Mouse (Mus musculus): ENCODE measurements around the gene Trib2.

Gene Trib2

DNA sequence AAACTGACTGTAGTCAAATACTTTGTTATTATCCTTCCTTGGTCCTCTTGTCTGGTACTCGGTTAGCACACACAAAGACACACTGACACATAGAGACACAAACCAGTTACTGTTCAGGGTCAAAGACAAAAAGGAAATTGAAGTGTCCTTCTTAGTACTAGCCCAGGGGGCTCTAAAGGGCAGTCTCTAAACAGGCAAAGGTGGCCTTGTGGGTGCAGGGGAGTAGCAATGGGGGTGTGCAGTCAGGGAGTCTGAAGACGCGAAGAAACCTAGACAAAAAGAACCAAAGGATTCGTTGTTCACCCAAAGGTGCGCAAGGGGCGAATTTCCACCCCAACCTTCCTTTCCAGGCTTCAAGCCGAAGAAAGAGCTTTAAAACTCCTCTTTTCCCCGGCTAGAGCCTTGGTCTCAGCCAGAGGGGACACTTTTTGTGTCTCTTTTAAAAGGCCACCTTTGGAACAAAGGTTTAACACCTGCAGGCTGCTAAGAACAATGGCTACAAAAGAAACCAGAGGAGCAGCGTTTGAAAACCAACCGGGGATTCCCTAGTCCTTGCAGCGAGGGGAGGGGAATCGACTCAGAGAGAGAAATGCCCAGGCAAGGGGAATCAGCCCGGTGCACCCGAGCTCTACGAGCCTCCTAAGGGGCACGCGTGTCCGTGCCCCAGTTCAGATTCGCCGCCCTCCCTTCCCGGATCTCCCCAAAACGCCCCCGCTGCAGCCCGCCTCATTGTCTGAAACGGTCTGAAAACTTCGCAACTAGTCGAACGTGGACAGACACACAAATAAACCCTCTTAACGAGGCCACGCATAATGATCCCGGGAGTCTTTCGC is 2.3 kb downstream of the Trib2 start:
- DNase-seq (ENCODE audit: low spot score): no peak

DNA sequence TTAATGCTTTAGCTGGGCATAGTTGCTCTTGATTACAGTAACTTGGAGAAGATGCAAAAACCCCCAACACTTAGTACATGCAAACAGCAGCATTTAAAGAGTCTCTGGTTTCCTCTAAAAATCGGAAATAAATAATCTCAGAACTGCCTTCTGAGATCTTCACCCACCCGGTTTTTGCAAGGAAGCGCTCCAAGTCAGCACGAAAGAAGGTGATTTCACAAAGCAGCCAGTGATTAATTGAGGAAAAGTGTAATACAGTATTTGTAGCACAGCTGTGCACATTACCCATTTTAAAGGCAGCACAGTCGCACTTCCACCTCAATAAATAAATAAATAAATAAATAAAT is 2.9 kb downstream of the Trib2 start:
- no peak for DNase-seq (ENCODE audit: low spot score)

DNA sequence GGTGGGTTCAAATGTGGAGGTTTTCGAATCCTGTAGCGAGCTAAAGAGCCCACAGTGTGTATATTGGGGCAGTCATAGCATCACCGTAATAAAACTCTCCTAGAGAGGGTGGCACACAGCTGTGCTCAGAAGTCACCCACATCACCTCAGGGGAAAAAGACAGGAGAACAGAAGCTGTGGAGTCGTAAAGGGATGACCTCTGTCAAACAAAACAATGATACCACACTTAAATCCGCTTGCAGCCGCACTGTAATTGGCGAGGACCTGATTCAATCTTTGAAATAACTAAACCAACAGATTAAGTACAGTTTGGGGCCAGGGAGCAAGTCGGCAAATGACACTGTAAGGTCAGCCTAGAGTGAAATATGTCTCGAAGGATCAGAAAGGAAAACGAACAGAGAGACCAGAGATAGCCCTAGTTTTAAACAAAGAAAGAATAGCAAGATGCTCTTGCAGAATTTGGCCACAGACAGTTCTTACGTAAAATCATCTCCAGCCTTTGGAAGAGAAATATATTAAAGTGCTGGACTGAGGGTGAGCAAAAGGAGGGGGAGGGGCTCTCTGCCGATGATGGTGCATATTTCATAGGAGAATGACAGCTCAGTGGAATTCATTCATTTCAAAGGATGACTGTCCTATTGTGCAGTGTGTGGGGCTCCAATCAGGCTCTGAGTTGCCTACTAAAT is 3.4 kb downstream of the Trib2 start:
- DNase-seq (ENCODE audit: low spot score): peak; percentile 48

DNA sequence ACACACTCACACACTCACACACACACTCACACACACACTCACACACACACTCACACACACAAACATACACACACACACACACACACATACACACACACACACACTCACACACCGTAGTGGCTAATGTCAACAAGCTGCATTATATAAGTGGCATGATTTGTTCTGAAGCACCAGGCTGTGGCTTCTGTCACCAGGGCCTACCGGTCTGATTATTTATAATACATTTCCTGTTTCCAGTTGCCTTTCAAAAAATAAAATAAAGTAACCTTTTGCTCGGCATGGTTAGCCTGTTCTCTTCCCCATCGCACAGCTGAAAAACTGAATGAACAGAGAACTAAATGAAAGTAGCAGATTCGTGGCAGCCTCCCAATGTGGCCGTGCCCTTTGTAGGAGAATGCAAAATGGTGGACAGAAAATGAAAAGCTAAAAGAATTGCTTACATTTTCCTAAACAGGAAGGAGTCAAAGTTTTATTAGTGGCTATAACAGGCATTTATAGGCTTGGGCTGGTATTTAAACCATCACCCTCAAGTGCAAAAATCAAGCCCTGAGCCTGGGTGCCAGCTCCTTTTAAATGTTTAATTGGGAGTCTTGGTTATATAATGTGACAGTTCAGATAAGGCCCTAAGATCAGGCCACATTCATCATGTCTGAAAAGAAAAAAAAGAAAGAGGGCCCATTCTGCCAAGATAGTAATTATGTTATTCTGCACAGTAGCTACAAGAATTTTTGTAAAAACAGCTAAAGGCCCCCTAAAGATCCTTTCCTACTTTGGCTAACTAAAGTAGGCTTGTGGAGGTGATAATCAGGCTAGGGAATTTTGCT is 4.4 kb downstream of the Trib2 start:
- DNase-seq (ENCODE audit: low spot score): peak; percentile 66

DNA sequence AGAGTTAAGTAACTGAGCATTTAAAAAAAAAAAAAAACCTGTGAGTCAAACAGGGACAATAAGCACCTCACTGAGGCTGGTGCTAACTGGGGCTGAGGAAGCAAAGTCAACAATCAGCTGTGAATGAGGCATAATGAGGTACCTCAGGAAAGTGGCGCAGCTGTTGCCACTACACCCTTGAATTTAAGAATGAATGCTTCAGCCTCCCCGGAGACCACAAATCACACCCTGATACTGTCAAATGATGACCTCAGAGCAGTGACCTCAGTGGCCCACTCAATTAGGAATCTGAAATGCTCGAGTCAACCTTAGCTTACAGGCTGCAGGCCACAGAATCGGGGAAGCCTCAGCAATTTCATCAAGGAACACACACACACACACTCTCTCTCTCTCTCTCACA is 5.0 kb downstream of the Trib2 start:
- DNase-seq (ENCODE audit: low spot score): peak; percentile 56

DNA sequence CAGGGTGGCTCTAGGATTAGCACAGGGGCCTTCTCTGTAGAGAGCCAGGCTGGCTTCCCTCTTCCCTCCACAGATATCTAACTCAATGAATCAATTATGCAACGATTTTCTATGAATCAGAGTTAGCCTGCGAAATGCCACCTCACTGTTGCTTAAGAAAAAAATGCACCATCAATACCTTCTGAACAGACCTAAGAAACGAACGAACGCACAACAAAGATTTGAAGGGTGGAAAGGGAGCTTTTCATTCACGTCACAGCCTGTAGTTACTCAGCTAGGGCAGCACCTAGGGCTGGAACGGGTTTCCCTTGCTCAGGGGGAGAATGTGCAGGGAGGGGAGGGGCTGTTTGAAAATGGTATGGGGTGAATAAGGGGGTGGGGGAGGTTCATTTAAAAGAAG is 5.8 kb downstream of the Trib2 start:
- no peak for DNase-seq (ENCODE audit: low spot score)

DNA sequence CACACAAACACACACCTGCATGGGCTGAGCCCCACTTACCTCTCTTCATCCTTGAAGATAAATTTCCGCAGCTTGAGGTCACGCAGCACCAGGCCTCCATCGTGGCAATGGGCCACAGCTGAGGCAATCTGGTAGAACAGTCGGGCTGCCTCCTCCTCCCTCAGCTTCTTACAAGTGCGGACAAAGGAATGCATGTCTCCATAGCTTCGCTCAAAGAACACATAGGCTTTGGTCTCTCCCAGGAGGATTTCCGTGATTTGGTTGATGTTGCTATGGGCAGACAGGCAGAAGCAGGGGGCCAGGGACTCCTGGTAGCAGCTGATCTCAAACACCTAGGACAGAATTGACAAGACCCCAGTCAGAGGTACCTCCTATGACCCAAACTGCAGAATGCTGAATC is 7.1 kb downstream of the Trib2 start:
- no peak for DNase-seq (ENCODE audit: low spot score)

- no peak for DNase-seq (ENCODE audit: low spot score)
These were observed 7.5 kb downstream of the Trib2 start for GRCm38 (mm10) chr12:15809249-15809648.

DNA sequence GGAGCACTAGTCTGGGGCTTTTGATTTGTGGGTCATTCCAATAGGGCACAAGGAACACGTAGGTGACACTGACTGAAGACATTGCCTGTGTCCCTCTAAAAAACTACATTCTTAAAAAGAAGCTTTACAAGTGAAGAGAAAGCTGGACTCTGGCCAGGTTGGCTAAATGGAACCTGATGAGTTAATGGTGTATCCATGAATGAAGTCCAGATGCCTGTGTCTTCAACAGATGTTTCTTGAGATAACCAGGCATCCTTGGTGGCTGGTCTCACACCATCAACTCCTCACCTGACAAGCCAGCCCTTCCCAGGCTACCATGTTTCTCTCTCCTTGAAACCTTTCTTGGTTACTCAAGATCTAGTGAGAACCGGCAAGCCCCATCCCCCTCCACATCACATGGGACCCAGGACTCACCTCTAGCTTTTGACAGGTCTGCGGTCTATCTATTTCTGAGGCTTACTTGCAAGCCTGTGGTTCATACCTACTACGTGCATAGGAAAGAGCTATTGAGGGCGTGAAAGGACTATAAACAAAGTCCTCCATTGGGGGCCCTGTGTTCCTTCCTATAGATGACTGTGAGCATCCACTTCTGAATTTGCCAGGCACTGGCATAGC is 8.4 kb downstream of the Trib2 start:
- peak; percentile 80 for DNase-seq (ENCODE audit: low spot score)

GRCm38 (mm10) chr12:15804931-15805331 is 11.8 kb downstream of the Trib2 start:
- no peak for DNase-seq (ENCODE audit: low spot score)

- DNase-seq (ENCODE audit: low spot score): no peak
These were observed 12.7 kb downstream of the Trib2 start for GRCm38 (mm10) chr12:15803936-15804438.

- DNase-seq (ENCODE audit: low spot score): no peak
These were observed 15.2 kb downstream of the Trib2 start for GRCm38 (mm10) chr12:15801571-15801930.

DNA sequence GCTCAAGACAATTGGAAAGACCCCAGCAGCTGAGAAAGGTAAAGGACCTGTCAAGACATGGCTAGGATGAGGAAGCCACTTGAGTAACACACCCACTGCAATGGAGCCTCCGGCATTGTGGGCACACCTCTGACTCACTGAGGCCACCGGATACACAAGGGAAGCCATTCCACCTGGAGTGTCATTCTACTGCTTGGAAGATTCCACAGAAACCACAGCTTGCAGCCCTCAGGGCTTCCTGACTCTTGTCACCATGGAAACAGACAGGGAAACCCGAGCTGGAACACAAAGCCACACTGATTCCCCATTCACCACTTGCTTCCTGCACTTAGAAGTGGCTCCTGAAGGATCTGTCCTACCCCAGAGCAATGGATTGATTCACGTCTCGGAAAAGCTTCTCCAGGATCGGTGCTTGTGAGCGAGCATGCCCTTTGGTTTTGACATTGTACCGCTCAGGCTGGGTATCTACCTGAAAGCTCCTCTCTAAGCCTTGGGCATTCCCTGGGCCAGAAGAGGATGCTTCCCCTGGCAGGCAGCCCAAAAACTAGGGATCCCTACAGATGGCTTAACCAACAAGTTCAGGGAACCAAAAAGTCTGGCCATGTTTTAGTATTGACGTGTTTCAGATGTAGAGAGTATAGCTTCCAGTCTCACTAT is 15.7 kb downstream of the Trib2 start:
- DNase-seq (ENCODE audit: low spot score): peak; percentile 66

GRCm38 (mm10) chr12:15800196-15800913 is 16.4 kb downstream of the Trib2 start:
- DNase-seq (ENCODE audit: low spot score): peak; percentile 64

GRCm38 (mm10) chr12:15798019-15798418 is 18.7 kb downstream of the Trib2 start:
- no peak for DNase-seq (ENCODE audit: low spot score)

GRCm38 (mm10) chr12:15795886-15796285 is 20.8 kb downstream of the Trib2 start:
- DNase-seq (ENCODE audit: low spot score): peak; percentile 89

- DNase-seq (ENCODE audit: low spot score): no peak
These were observed 23.4 kb downstream of the Trib2 start for GRCm38 (mm10) chr12:15793336-15793735.

GRCm38 (mm10) chr12:15790181-15790580 is 26.5 kb downstream of the Trib2 start:
- peak; percentile 82 for DNase-seq (ENCODE audit: low spot score)

DNA sequence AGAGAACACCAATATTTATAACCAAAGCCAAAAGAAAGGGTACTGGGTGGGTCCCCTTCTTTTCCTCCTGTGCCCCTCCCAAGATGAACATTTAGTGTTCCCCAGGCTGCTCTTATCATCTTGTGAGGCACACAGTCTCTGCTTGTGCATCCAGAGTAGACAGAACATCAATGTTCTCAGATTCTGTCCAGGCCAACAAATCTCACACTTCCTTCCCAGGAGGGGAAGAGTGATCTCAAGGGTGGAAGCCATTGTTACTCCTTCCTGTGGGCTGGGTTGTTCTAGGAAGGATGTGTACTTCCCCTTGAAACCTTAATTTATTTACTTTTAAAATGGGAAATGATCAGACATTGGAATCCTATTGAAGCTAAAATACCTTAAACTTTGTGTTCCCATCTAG is 39.7 kb downstream of the Trib2 start:
- no peak for DNase-seq (ENCODE audit: low spot score)

GRCm38 (mm10) chr12:15771686-15772085 is 45.0 kb downstream of the Trib2 start:
- DNase-seq (ENCODE audit: low spot score): no peak

GRCm38 (mm10) chr12:15768536-15768935 is 48.2 kb downstream of the Trib2 start:
- no peak for DNase-seq (ENCODE audit: low spot score)

All from MN1 (cell line).